Mouse (Mus musculus) bone marrow macrophage, adult 2 months (primary cell): ENCODE results near the gene Pyy.

Experiments
- CTCF ChIP-seq: IDR thresholded peaks from 2 replicates; pipeline ENCODE4 v1.5.1; 2012; ENCODE audit warnings: low read depth, mild to moderate bottlenecking, low read length, moderate library complexity
- POLR2A ChIP-seq: IDR thresholded peaks from 2 replicates; pipeline ENCODE4 v1.6.1; 2012; ENCODE audit warnings: mild to moderate bottlenecking, low read depth, low read length, borderline replicate concordance

DNA sequence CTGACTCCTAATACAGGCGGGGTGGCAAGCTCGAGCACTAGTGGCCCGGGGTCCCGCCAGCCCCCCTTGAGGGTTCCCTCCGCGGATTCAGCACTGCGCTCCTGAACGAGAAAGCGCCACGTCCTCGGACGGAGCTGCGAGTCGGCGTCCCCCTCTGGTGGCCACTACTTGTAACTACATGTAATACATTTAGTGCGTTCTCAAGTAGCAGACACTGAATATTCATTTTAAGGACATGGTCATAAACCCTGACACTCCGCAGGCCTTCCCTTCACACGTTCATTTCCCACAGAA lies 30.8 kb upstream of the Pyy start:
- TF ChIP-seq POLR2A, result no peak
- TF ChIP-seq CTCF, result peak; percentile 50
